Mouse (Mus musculus) myocyte (in vitro differentiated cells): ENCODE measurements around the gene Arhgef40.

Experiments used
- POLR2A ChIP-seq: IDR thresholded peaks from one replicate; pipeline ENCODE4 v1.6.1; 2011; ENCODE audit warnings: low read depth, mild to moderate bottlenecking, control low read depth, moderate library complexity; ENCODE audit not compliant: insufficient read length
- POLR2AphosphoS2 ChIP-seq: IDR thresholded peaks from one replicate; pipeline ENCODE4 v1.6.1; 2011; ENCODE audit warnings: low read depth, control low read depth; ENCODE audit not compliant: insufficient read length
- REST ChIP-seq: IDR thresholded peaks from one replicate; pipeline ENCODE4 v1.6.1; 2011; ENCODE audit warnings: mild to moderate bottlenecking, control low read depth, moderate library complexity; ENCODE audit not compliant: insufficient read depth, insufficient read length
- SRF ChIP-seq: IDR thresholded peaks from one replicate; pipeline ENCODE4 v1.6.1; 2011; ENCODE audit warnings: low read depth; ENCODE audit not compliant: control insufficient read depth, insufficient read length

DNA sequence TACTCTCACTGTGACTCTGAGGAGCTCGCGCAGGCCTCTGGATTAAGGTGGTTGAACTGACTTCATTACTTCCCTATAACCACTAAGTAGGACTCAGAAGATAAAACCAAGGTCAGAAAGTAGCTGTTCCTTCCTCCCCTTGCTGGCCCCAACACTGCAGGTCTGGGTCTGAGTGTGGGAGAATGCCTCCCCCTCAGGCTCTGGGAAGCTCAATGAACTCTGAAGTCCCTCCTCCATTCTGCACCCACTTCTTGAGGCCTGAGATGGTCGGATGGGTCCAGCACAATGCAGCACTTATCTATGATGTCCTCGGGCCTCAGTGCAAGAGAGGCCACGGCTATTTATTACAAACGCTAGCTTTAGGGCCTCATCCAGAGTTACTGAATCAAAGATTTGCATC, 21.1 kb downstream of the Arhgef40 start:
- TF ChIP-seq POLR2A (no peak), REST (no peak), POLR2AphosphoS2 (no peak), SRF (no peak)
